Mouse (Mus musculus): ENCODE data around the gene Mark1.

DNA sequence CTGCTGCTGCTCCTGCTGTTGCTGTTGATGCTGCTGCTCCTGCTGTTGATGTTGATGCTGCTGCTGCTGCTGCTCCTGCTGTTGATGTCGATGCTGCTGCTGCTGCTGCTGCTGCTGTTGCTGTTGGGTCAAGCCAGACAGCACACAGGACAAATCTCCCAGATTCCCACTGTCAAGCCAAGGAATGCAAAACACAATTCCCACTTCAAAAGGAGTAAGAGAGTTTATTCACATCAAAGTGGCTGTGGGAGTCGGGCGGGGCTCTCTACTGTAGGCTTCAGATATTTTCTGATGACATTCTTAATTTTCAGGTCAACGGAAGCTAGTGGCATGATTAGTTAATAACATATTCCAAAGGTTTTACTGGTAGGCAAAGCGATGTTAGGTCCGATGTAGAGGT is 136.7 kb downstream of the Mark1 start:
- no peak for TF ChIP-seq POLR2A (IDR thresholded peaks at IDR 0.05; ENCODE audit: low read depth, low read length)
- no peak for TF ChIP-seq CTCF (conservative IDR thresholded peaks at IDR 0.05; ENCODE audit: insufficient read depth, insufficient read length, low read depth, low read length)
